Mouse (Mus musculus): ENCODE measurements around the gene Top2b.

GRCm38 (mm10) chr14:16405187-16405586 lies 40.2 kb downstream of the Top2b start:
- TF ChIP-seq EP300 (IDR thresholded peaks at IDR 0.05) (no peak), CTCF (IDR thresholded peaks at IDR 0.05) (no peak)

Measured in lung, postnatal 0 days (tissue).